In the genomic region with DNA sequence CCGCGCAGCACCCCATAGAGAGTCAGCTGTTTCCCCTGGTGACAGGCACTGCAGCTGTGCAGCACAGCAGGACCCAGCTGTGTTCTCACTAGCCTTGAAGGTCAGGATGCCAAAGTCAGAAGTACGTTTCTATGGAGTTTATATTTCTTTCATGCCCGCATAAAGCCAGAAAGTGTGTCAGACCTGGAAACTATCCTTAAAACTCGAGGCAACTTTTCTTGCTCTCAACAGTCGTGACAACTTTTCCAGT, we compare ENCODE assay signal across 15 mouse cellular contexts.
DNase-seq lines count a peak whose midpoint lies in the region; TF ChIP-seq lines count a peak whose summit lies in the region.
"Had no signal": no experiment of that assay in that cellular context is flagged by ENCODE, and none has a peak within 500 bp of the region (broad histone marks: within the 10 kb centered on the region; RNA-seq: fewer than 3 reads in every experiment).

No protein-coding gene starts in this region.

- DNase-seq in gastrocnemius, postnatal 14 days, result peak; percentile 17
- no peak for DNase-seq in gastrocnemius, postnatal 4 days (ENCODE audit: low spot score in 2 of 2)
- peak; percentile 21 to 36 for DNase-seq in kidney, postnatal 4 days
- DNase-seq in kidney, adult 8-10 months, result no peak
- DNase-seq in A20 (ENCODE audit: low read depth, low spot score), result peak; percentile 84
- DNase-seq in thymus, adult 2 months, result peak; percentile 50
- no peak for DNase-seq in embryo, embryonic 11 days
- DNase-seq in testis, postnatal 14 days (ENCODE audit: low spot score), result no peak
- DNase-seq: adrenal gland, postnatal 14 days; B cell, adult 2 months; gastrocnemius, postnatal 36 days had no signal

- 23% methylated on average over 6 of the region's 6 CpGs for WGBS in thymus, adult 2 months

- no peak for TF ChIP-seq CTCF in thymus, adult 2 months (IDR thresholded peaks at IDR 0.05; ENCODE audit: borderline replicate concordance, control insufficient read depth, extremely low read depth, insufficient read depth, low read length, poor library complexity)

- no peak for TF ChIP-seq POLR2A in thymus, adult 2 months (IDR thresholded peaks at IDR 0.05; ENCODE audit: control insufficient read depth, extremely low read depth, insufficient read depth, low read length, poor library complexity)

- H3K27me3 ChIP-seq in thymus, adult 2 months (ENCODE audit: control insufficient read depth, insufficient read depth, low read length), result no peaks in the 10 kb centered on the region
- H3K27me3 ChIP-seq: embryonic facial prominence, embryonic 13.5 days; heart, embryonic 12.5 days; neural tube, embryonic 12.5 days had no signal

- no peak overlapping the region for H3K27ac ChIP-seq in thymus, adult 2 months (ENCODE audit: control insufficient read depth, insufficient read depth, low read length)
- H3K27ac ChIP-seq: neural tube, embryonic 12.5 days had no signal

- intact Hi-C loops in gastrocnemius, postnatal 14 days (cut with DNase I; ENCODE audit: low total_unique reads), result no loop called here

- H3K4me1 ChIP-seq in thymus, adult 2 months (replicated peaks; ENCODE audit: control insufficient read depth, insufficient read depth, low read length), result peaks cover 19% of the 10 kb centered on the region

- no peak overlapping the region for H3K4me3 ChIP-seq in thymus, adult 2 months (ENCODE audit: control insufficient read depth, insufficient read depth, low read length)
- H3K4me3 ChIP-seq: embryonic facial prominence, embryonic 13.5 days; heart, embryonic 12.5 days; hindbrain, embryonic 10.5 days; neural tube, embryonic 12.5 days had no signal

- H3K36me3 ChIP-seq in thymus, adult 2 months (ENCODE audit: control insufficient read depth, insufficient read depth, low read length), result no peaks in the 10 kb centered on the region

Comparison
In these comparisons a context has a peak if more than half of its experiments do, and no peak if none do; other contexts are left out.
1. DNase-seq: peak in gastrocnemius, postnatal 14 days (single experiment), kidney, postnatal 4 days (2 of 2), A20 (single experiment) and thymus, adult 2 months (single experiment); none in gastrocnemius, postnatal 4 days (0 of 2), kidney, adult 8-10 months (0 of 2), embryo, embryonic 11 days (single experiment) and testis, postnatal 14 days (single experiment).